Mouse (Mus musculus) neural tube, embryonic 13.5 days (tissue): ENCODE measurements around the gene Pde4d. TPM values are rescaled to one million over a fixed set of nuclear protein-coding genes. Genes with fewer than 3 reads are reported as not detected.

Experiments
- ATAC-seq: fragments of 200-750 bp; cut with Nextera tagmentation; 2 replicates; pipeline ENCODE4 v1.8.0; 2017; ENCODE audit warnings: low read depth, mild to moderate bottlenecking, moderate TSS enrichment, moderate library complexity
- H3K27ac ChIP-seq: fragments of 300-500 bp; sonication (generic); replicated peaks from 2 replicates; pipeline ENCODE4 v1.5.1; 2015; ENCODE audit warnings: moderate library complexity, mild to moderate bottlenecking, inconsistent platforms
- H3K27me3 ChIP-seq: fragments of 300-500 bp; sonication (generic); 2 replicates; pipeline ENCODE4 v1.6.1; 2015; ENCODE audit warnings: mild to moderate bottlenecking, inconsistent platforms
- H3K36me3 ChIP-seq: fragments of 300-500 bp; sonication (generic); 2 replicates; pipeline ENCODE4 v1.6.1; 2015; ENCODE audit warnings: mild to moderate bottlenecking, inconsistent platforms
- H3K4me1 ChIP-seq: fragments of 300-500 bp; sonication (generic); replicated peaks from 2 replicates; pipeline ENCODE4 v1.6.1; 2015; ENCODE audit warnings: inconsistent platforms
- H3K4me2 ChIP-seq: fragments of 300-500 bp; sonication (generic); 2 replicates; pipeline ENCODE4 v1.6.1; 2015; ENCODE audit warnings: inconsistent platforms, mild to moderate bottlenecking, moderate library complexity
- H3K4me3 ChIP-seq: fragments of 300-500 bp; sonication (generic); 2 replicates; pipeline ENCODE4 v1.5.1; 2015; ENCODE audit warnings: mild to moderate bottlenecking, inconsistent platforms
- H3K9ac ChIP-seq: fragments of 300-500 bp; sonication (generic); 2 replicates; pipeline ENCODE4 v1.6.1; 2015; ENCODE audit warnings: moderate library complexity, mild to moderate bottlenecking, inconsistent platforms
- H3K9me3 ChIP-seq: fragments of 300-500 bp; sonication (generic); 2 replicates; pipeline ENCODE4 v1.6.1; 2016; ENCODE audit warnings: inconsistent platforms
- WGBS: fragments of 180-500 bp; shearing (Covaris S2); methylation state at CpG from one replicate; pipeline ENCODE4 v1.1.7; 2015; 5-methylcytosine and 5-hydroxymethylcytosine counted together
- polyA plus RNA-seq: library from polyadenylated mRNA; unstranded; fragments of >200 nt; fragmentation: Nextera tagmentation; extraction: Ambion mirVana; gene quantifications from 2 replicates; pipeline ENCODE4 v1.2.1, GENCODE M21; 2015

Gene Pde4d
- polyA plus RNA-seq, 1 experiment from 2014 or later: 15.5 TPM

GRCm38 (mm10) chr13:109047126-109047525 lies 597.4 kb downstream of the Pde4d start:
- Histone ChIP-seq H3K27ac (no peak overlapping the region), H3K9me3 (no peaks in the 10 kb centered on the region), H3K4me1 (no peaks in the 10 kb centered on the region), H3K27me3 (no peaks in the 10 kb centered on the region), H3K9ac (no peak overlapping the region), H3K36me3 (no peaks in the 10 kb centered on the region), H3K4me3 (no peak overlapping the region), H3K4me2 (no peak overlapping the region)
- 68% methylated on average over 7 of the region's 7 CpGs for WGBS
- no peak for ATAC-seq

- ATAC-seq: peak; percentile 51
- Histone ChIP-seq H3K27ac (peak overlapping the region; percentile 80), H3K4me1 (peaks cover 14% of the 10 kb centered on the region), H3K27me3 (no peaks in the 10 kb centered on the region), H3K36me3 (no peaks in the 10 kb centered on the region), H3K4me2 (peak overlapping the region; percentile 43), H3K9ac (0 out of 2 replicates have a peak overlapping the region, but pooled peaks have one; percentile 22), H3K9me3 (no peaks in the 10 kb centered on the region), H3K4me3 (no peak overlapping the region)
- 62% methylated on average over 2 of the region's 2 CpGs for WGBS
Observed at GRCm38 (mm10) chr13:109052805-109053204, 603.1 kb downstream of the Pde4d start.

GRCm38 (mm10) chr13:109053242-109054018 lies 603.7 kb downstream of the Pde4d start:
- 26% methylated on average over 10 of the region's 10 CpGs for WGBS
- H3K36me3 ChIP-seq: no peaks in the 10 kb centered on the region
- peak; percentile 91 for ATAC-seq
- no peaks in the 10 kb centered on the region for H3K9me3 ChIP-seq
- 0 out of 2 replicates have a peak overlapping the region, but pooled peaks have one; percentile 22 for H3K9ac ChIP-seq
- H3K4me1 ChIP-seq: peaks cover 14% of the 10 kb centered on the region
- no peak overlapping the region; the same call in 1 of the 2 replicates for H3K4me3 ChIP-seq
- H3K27ac ChIP-seq: peak overlapping the region; percentile 80
- peak overlapping the region; percentile 43 for H3K4me2 ChIP-seq
- no peaks in the 10 kb centered on the region for H3K27me3 ChIP-seq

- no peak overlapping the region for H3K9ac ChIP-seq
- no peaks in the 10 kb centered on the region for H3K9me3 ChIP-seq
- no peaks in the 10 kb centered on the region for H3K27me3 ChIP-seq
- ATAC-seq: no peak
- no peak overlapping the region for H3K4me2 ChIP-seq
- peaks cover 7% of the 10 kb centered on the region for H3K4me1 ChIP-seq
- no peak overlapping the region for H3K4me3 ChIP-seq
- no peak overlapping the region for H3K27ac ChIP-seq
- 30% methylated on average over 4 of the region's 4 CpGs for WGBS
- H3K36me3 ChIP-seq: no peaks in the 10 kb centered on the region
Observed at GRCm38 (mm10) chr13:109058045-109058444, 608.3 kb downstream of the Pde4d start.

- Histone ChIP-seq H3K27ac (no peak overlapping the region), H3K9me3 (no peaks in the 10 kb centered on the region), H3K4me1 (no peaks in the 10 kb centered on the region), H3K9ac (no peak overlapping the region), H3K4me2 (no peak overlapping the region), H3K4me3 (no peak overlapping the region), H3K36me3 (no peaks in the 10 kb centered on the region), H3K27me3 (no peaks in the 10 kb centered on the region)
- ATAC-seq: no peak
- WGBS: 57% methylated on average over 4 of the region's 4 CpGs
Observed at GRCm38 (mm10) chr13:109066581-109067159, 616.9 kb downstream of the Pde4d start.

- H3K27ac ChIP-seq: no peak overlapping the region
- no peak for ATAC-seq
- H3K4me2 ChIP-seq: no peak overlapping the region
- no peaks in the 10 kb centered on the region for H3K9me3 ChIP-seq
- H3K36me3 ChIP-seq: no peaks in the 10 kb centered on the region
- H3K4me1 ChIP-seq: no peaks in the 10 kb centered on the region
- no peaks in the 10 kb centered on the region for H3K27me3 ChIP-seq
- no peak overlapping the region for H3K9ac ChIP-seq
- H3K4me3 ChIP-seq: no peak overlapping the region
- WGBS: 49% methylated on average over 8 of the region's 8 CpGs
Observed at GRCm38 (mm10) chr13:109068258-109069219, 618.8 kb downstream of the Pde4d start.

GRCm38 (mm10) chr13:109073371-109073770 lies 623.6 kb downstream of the Pde4d start:
- no peak overlapping the region for H3K4me2 ChIP-seq
- H3K9ac ChIP-seq: no peak overlapping the region
- no peak overlapping the region for H3K4me3 ChIP-seq
- no peaks in the 10 kb centered on the region for H3K27me3 ChIP-seq
- ATAC-seq: no peak
- no peak overlapping the region for H3K27ac ChIP-seq
- H3K36me3 ChIP-seq: no peaks in the 10 kb centered on the region
- H3K9me3 ChIP-seq: no peaks in the 10 kb centered on the region
- WGBS: 21% methylated on average over 2 of the region's 2 CpGs
- H3K4me1 ChIP-seq: no peaks in the 10 kb centered on the region

- Histone ChIP-seq H3K4me3 (no peak overlapping the region), H3K9me3 (no peaks in the 10 kb centered on the region), H3K36me3 (no peaks in the 10 kb centered on the region), H3K27ac (no peak overlapping the region), H3K4me1 (no peaks in the 10 kb centered on the region), H3K4me2 (no peak overlapping the region), H3K9ac (no peak overlapping the region), H3K27me3 (no peaks in the 10 kb centered on the region)
- ATAC-seq: no peak
- WGBS: 53% methylated on average over 4 of the region's 4 CpGs
Observed at GRCm38 (mm10) chr13:109074078-109074477, 624.3 kb downstream of the Pde4d start.

- no peaks in the 10 kb centered on the region for H3K36me3 ChIP-seq
- H3K4me1 ChIP-seq: no peaks in the 10 kb centered on the region
- H3K4me3 ChIP-seq: no peak overlapping the region
- no peak overlapping the region for H3K9ac ChIP-seq
- H3K27ac ChIP-seq: no peak overlapping the region
- ATAC-seq: no peak
- H3K27me3 ChIP-seq: no peaks in the 10 kb centered on the region
- no peak overlapping the region for H3K4me2 ChIP-seq
- 92% methylated on average over 3 of the region's 3 CpGs for WGBS
- no peaks in the 10 kb centered on the region for H3K9me3 ChIP-seq
Observed at GRCm38 (mm10) chr13:109092654-109093053, 642.9 kb downstream of the Pde4d start.

GRCm38 (mm10) chr13:109096654-109097053 lies 646.9 kb downstream of the Pde4d start:
- Histone ChIP-seq H3K27me3 (no peaks in the 10 kb centered on the region), H3K4me3 (no peak overlapping the region), H3K27ac (no peak overlapping the region), H3K4me2 (no peak overlapping the region), H3K36me3 (no peaks in the 10 kb centered on the region), H3K9me3 (no peaks in the 10 kb centered on the region), H3K4me1 (no peaks in the 10 kb centered on the region), H3K9ac (no peak overlapping the region)
- WGBS: 80% methylated on average over 2 of the region's 2 CpGs
- ATAC-seq: no peak

GRCm38 (mm10) chr13:109116004-109116341 lies 666.2 kb downstream of the Pde4d start:
- no peaks in the 10 kb centered on the region for H3K9me3 ChIP-seq
- peak overlapping the region; percentile 73 for H3K4me3 ChIP-seq
- H3K4me1 ChIP-seq: peaks cover 19% of the 10 kb centered on the region
- peaks cover 9% of the 10 kb centered on the region for H3K27me3 ChIP-seq
- peak; percentile 17 for ATAC-seq
- peak overlapping the region; percentile 82 for H3K9ac ChIP-seq
- peak overlapping the region; percentile 82 for H3K27ac ChIP-seq
- 0% methylated on average over 8 of the region's 8 CpGs for WGBS
- peak overlapping the region; percentile 95 for H3K4me2 ChIP-seq
- H3K36me3 ChIP-seq: no peaks in the 10 kb centered on the region
